Mouse (Mus musculus): ENCODE data around the gene Bace2. TPM values are rescaled to one million over a fixed set of nuclear protein-coding genes. Genes with fewer than 3 reads are reported as not detected.

Bace2 gene
- polyA plus RNA-seq, 1 experiment from 2014 or later = 48.2 TPM

DNA sequence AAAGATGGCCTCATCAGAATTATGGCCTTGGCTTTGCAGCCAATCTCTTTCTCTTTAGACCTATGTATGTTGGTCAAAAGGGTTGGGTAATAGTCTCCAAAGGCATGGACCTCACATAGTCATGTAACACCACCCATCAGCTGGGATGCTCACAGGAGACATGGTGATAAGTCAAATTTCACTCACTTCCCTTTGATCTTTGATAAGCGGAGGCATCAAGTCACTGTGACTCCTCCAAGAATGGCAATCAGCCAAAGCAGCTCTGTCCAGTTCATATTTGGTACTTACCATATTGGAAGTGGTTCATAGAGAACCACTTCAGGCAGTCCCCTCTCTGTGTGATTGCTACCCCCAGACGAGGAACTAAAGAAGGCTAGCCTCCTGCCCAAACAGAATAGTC, 118.1 kb downstream of the Bace2 start:
- no peak for ATAC-seq (replicated peaks; ENCODE audit: extremely low read depth, insufficient read depth, low FRiP score)
- H3K9ac ChIP-seq (ENCODE audit: low read length) = no peak overlapping the region
- H3K36me3 ChIP-seq (ENCODE audit: control insufficient read depth, insufficient read depth) = no peaks in the 10 kb centered on the region
- H3K27me3 ChIP-seq (ENCODE audit: control insufficient read depth, insufficient read depth, low read length) = no peaks in the 10 kb centered on the region
- 69% methylated on average over 2 of the region's 2 CpGs for WGBS
- peaks cover 7% of the 10 kb centered on the region; the same call in 1 of the 2 replicates for H3K4me1 ChIP-seq (ENCODE audit: control insufficient read depth, insufficient read depth, low read length)
- H3K27ac ChIP-seq (ENCODE audit: low read length) = no peak overlapping the region
- H3K4me2 ChIP-seq (ENCODE audit: low read depth, low read length) = no peak overlapping the region
- H3K4me3 ChIP-seq (ENCODE audit: low read length) = no peak overlapping the region
- no peaks in the 10 kb centered on the region for H3K9me3 ChIP-seq (replicated peaks; ENCODE audit: control insufficient read depth, low read length)

- Histone ChIP-seq H3K9me3 (replicated peaks; ENCODE audit: control insufficient read depth, low read length) (no peaks in the 10 kb centered on the region), H3K4me3 (ENCODE audit: low read length) (no peak overlapping the region), H3K4me1 (ENCODE audit: control insufficient read depth, insufficient read depth, low read length) (peaks cover 5% of the 10 kb centered on the region; the same call in 1 of the 2 replicates), H3K4me2 (ENCODE audit: low read depth, low read length) (no peak overlapping the region), H3K27ac (ENCODE audit: low read length) (0 out of 2 replicates have a peak overlapping the region, but pooled peaks have one; percentile 3), H3K9ac (ENCODE audit: low read length) (no peak overlapping the region), H3K27me3 (ENCODE audit: control insufficient read depth, insufficient read depth, low read length) (no peaks in the 10 kb centered on the region), H3K36me3 (ENCODE audit: control insufficient read depth, insufficient read depth) (no peaks in the 10 kb centered on the region)
- peak; percentile 82; the same call in 1 of the 2 replicates for ATAC-seq (replicated peaks; ENCODE audit: extremely low read depth, insufficient read depth, low FRiP score)
- 34% methylated on average over 3 of the region's 3 CpGs for WGBS
These were observed 119.0 kb downstream of the Bace2 start for GRCm38 (mm10) chr16:97475581-97475980.

DNA sequence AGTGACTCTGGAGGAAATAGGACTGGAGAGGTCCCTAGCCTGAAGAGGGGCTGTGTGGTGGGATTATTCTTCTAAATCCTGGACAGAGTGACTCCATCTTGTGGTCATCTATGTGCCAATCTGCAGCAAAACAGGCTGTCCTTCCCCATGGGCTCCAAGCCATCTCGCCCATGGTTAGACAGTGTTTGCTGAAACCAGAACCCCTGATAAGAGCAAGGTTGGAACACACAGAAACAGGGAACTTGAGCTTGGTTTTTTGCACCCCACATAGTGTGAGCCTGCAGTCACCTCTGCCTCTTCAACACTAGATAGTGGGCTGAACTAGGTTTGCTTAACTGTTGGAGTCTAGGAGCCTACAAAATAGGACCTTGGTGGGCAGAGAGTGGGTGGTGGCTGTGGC, 120.0 kb downstream of the Bace2 start:
- H3K27ac ChIP-seq (ENCODE audit: low read length) = no peak overlapping the region
- no peak for ATAC-seq (replicated peaks; ENCODE audit: extremely low read depth, insufficient read depth, low FRiP score)
- H3K9me3 ChIP-seq (replicated peaks; ENCODE audit: control insufficient read depth, low read length) = no peaks in the 10 kb centered on the region
- H3K4me2 ChIP-seq (ENCODE audit: low read depth, low read length) = no peak overlapping the region
- H3K27me3 ChIP-seq (ENCODE audit: control insufficient read depth, insufficient read depth, low read length) = no peaks in the 10 kb centered on the region
- H3K36me3 ChIP-seq (ENCODE audit: control insufficient read depth, insufficient read depth) = no peaks in the 10 kb centered on the region
- 58% methylated on average over 1 of the region's 1 CpGs for WGBS
- H3K9ac ChIP-seq (ENCODE audit: low read length) = no peak overlapping the region
- H3K4me1 ChIP-seq (ENCODE audit: control insufficient read depth, insufficient read depth, low read length) = peaks cover 4% of the 10 kb centered on the region; the same call in 1 of the 2 replicates
- H3K4me3 ChIP-seq (ENCODE audit: low read length) = no peak overlapping the region

DNA sequence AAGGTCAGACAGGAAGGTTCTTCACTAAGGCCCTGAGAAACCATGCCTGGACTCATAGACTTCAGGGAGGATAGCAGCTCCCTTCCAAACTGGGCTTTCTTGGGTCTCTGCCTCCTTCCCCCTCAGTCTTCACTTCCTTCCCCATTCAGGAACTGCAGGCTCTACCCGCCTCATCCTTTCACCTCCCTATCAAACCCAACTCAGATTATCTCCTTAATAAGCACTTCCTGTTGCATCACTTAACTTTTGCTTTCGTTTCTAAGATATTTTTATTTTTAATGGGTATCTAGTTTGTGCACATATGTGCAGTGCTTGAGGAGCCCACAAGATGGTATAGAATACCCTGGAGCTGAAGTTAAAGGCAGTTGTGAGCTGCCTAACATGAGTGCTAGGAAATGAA, 122.1 kb downstream of the Bace2 start:
- H3K27me3 ChIP-seq (ENCODE audit: control insufficient read depth, insufficient read depth, low read length) = no peaks in the 10 kb centered on the region
- H3K36me3 ChIP-seq (ENCODE audit: control insufficient read depth, insufficient read depth) = no peaks in the 10 kb centered on the region
- no peak overlapping the region for H3K4me3 ChIP-seq (ENCODE audit: low read length)
- H3K4me1 ChIP-seq (ENCODE audit: control insufficient read depth, insufficient read depth, low read length) = peaks cover 4% of the 10 kb centered on the region; the same call in 1 of the 2 replicates
- no peak overlapping the region for H3K9ac ChIP-seq (ENCODE audit: low read length)
- H3K27ac ChIP-seq (ENCODE audit: low read length) = no peak overlapping the region
- no peaks in the 10 kb centered on the region for H3K9me3 ChIP-seq (replicated peaks; ENCODE audit: control insufficient read depth, low read length)
- H3K4me2 ChIP-seq (ENCODE audit: low read depth, low read length) = no peak overlapping the region
- WGBS = 56% methylated on average over 2 of the region's 2 CpGs
- ATAC-seq (replicated peaks; ENCODE audit: extremely low read depth, insufficient read depth, low FRiP score) = no peak

DNA sequence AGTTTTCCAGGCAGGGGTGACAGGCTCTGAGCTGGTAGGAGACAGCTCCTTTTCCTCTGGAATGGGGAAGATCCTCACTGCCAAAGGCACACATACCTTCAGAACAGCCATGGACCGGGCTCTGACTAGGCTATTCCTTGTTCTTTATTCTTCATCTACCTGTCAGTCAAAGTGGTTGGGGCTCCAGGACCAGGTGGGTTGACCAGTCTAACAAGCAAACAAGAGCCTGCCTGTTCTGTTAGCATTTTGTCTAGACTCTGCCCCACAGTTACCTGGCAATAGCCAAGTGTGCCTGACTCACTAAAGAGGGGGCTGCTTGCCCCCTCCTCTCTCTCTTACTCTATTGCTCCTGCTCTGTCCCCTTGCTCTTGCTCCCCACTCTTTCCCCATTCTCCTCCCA, 135.8 kb downstream of the Bace2 start:
- ATAC-seq (replicated peaks; ENCODE audit: extremely low read depth, insufficient read depth, low FRiP score) = no peak
- Histone ChIP-seq H3K9me3 (replicated peaks; ENCODE audit: control insufficient read depth, low read length) (no peaks in the 10 kb centered on the region), H3K4me1 (ENCODE audit: control insufficient read depth, insufficient read depth, low read length) (no peaks in the 10 kb centered on the region), H3K4me2 (ENCODE audit: low read depth, low read length) (no peak overlapping the region), H3K27ac (ENCODE audit: low read length) (no peak overlapping the region), H3K4me3 (ENCODE audit: low read length) (no peak overlapping the region), H3K36me3 (ENCODE audit: control insufficient read depth, insufficient read depth) (no peaks in the 10 kb centered on the region), H3K9ac (ENCODE audit: low read length) (no peak overlapping the region), H3K27me3 (ENCODE audit: control insufficient read depth, insufficient read depth, low read length) (no peaks in the 10 kb centered on the region)
- 82% methylated on average over 1 of the region's 1 CpGs for WGBS

Other genes with a start within 250 kb of the Bace2 start
- gene Dscam, start 186.0 kb upstream of the Bace2 start, polyA plus RNA-seq (2015; fragmentation: Nextera tagmentation; extraction: Ambion mirVana) = 0.07 TPM in 1 of 2 replicates, not detected in the other
- 0.17 and 0.47 TPM in 2 replicates for gene Mx1, start 106.2 kb downstream of the Bace2 start, polyA plus RNA-seq (2015; fragmentation: Nextera tagmentation; extraction: Ambion mirVana)
- gene Fam3b, start 158.1 kb downstream of the Bace2 start, polyA plus RNA-seq (2015; fragmentation: Nextera tagmentation; extraction: Ambion mirVana) = 0.14 TPM in 1 of 2 replicates, not detected in the other